Mouse (Mus musculus) neural tube, embryonic 14.5 days (tissue): ENCODE measurements at regions not wholly inside any gene's neighbourhood (a gene's known extent, or its start where the extent isn't known, plus 50 kb on each side); places are given as distances from the start of the nearest gene placed in this dataset.

Source experiments
- ATAC-seq: fragments of 200-750 bp; cut with Nextera tagmentation; 2 replicates; pipeline ENCODE4 v1.8.0; 2017; ENCODE audit warnings: low read depth, mild to moderate bottlenecking, moderate TSS enrichment, moderate library complexity
- H3K27ac ChIP-seq: fragments of 300-500 bp; sonication (generic); 2 replicates; pipeline ENCODE4 v1.5.1; 2014; ENCODE audit warnings: low read depth, mild to moderate bottlenecking, control low read depth, low read length, moderate library complexity, mixed read lengths
- H3K27me3 ChIP-seq: fragments of 300-500 bp; sonication (generic); 2 replicates; pipeline ENCODE4 v1.6.1; 2014; ENCODE audit warnings: low read length; ENCODE audit not compliant: control insufficient read depth, insufficient read depth
- H3K36me3 ChIP-seq: fragments of 300-500 bp; sonication (generic); 2 replicates; pipeline ENCODE4 v1.6.1; 2014; ENCODE audit warnings: low read length, mixed read lengths; ENCODE audit not compliant: control insufficient read depth, insufficient read depth
- H3K4me1 ChIP-seq: fragments of 300-500 bp; sonication (generic); 2 replicates; pipeline ENCODE4 v1.6.1; 2014; ENCODE audit warnings: low read length; ENCODE audit not compliant: control insufficient read depth, insufficient read depth
- H3K4me2 ChIP-seq: fragments of 300-500 bp; sonication (generic); 2 replicates; pipeline ENCODE4 v1.6.1; 2014; ENCODE audit warnings: mild to moderate bottlenecking, low read depth, low read length, control low read depth
- H3K4me3 ChIP-seq: fragments of 300-500 bp; sonication (generic); 2 replicates; pipeline ENCODE4 v1.5.1; 2014; ENCODE audit warnings: low read depth, low read length, control low read depth, mixed read lengths
- H3K9ac ChIP-seq: fragments of 300-500 bp; sonication (generic); replicated peaks from 2 replicates; pipeline ENCODE4 v1.6.1; 2014; ENCODE audit warnings: low read depth, mild to moderate bottlenecking, control low read depth, low read length, mixed read lengths
- H3K9me3 ChIP-seq: fragments of 300-500 bp; sonication (generic); 2 replicates; pipeline ENCODE4 v1.6.1; 2016; ENCODE audit warnings: low read length; ENCODE audit not compliant: control insufficient read depth
- whole genome bisulfite sequencing: fragments of 180-500 bp; shearing (Covaris S2); extraction: QIAGEN DNeasy Blood & Tissue Kit; methylation state at CpG from one replicate; pipeline ENCODE4 v1.1.7; 2014; 5-methylcytosine and 5-hydroxymethylcytosine counted together

DNA sequence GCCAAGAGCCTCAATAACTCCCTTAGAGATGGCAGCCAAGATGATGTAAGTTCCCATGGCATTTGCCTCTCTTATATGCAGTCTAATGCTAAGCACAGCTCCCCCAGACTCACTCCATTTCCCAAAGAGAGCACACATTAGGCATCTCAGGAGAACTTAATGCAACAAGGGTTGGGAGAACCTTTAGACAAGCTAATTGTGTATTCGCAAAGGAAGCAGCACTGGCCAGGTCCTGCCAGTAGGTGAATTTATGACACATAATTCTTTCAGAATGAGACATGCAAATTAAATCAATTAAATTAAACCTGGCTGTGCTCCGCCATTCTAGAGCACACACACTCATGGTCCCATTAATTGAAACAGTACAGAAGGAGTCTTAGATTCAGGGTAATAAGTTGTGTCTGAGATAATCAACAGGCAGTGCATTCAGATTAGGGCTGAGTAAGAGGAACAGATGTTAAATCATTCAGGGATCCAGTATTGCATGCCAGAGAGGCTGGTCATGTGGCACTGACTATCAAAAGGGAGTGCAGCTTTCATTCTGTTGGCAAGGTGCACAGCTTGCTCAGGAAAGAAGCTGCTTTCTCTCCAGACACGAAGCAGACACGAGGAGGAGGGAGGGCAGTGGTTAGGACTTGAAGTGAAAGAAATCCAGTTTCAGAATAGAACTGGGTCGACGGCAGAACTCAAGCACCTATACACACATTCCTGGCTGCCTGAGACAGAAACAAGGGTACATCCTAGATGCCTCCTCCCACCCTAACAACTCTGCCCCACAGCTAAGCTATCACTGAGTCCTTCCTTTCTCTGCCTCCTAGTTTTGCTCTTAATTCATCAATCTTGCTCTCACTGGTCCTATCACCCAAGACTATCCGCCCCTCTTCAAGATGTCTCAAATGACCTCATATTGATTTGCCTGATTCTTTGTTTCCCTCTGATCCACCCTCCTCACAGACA is 630.7 kb upstream of the Adamts9 start:
- peak; percentile 88 for ATAC-seq
- H3K36me3 ChIP-seq = no peaks in the 10 kb centered on the region
- H3K27me3 ChIP-seq = no peaks in the 10 kb centered on the region
- WGBS = 52% methylated on average over 7 of the region's 7 CpGs
- H3K9ac ChIP-seq = no peak overlapping the region
- no peaks in the 10 kb centered on the region for H3K4me1 ChIP-seq
- no peak overlapping the region for H3K4me3 ChIP-seq
- no peaks in the 10 kb centered on the region for H3K9me3 ChIP-seq
- H3K4me2 ChIP-seq = no peak overlapping the region
- no peak overlapping the region for H3K27ac ChIP-seq

DNA sequence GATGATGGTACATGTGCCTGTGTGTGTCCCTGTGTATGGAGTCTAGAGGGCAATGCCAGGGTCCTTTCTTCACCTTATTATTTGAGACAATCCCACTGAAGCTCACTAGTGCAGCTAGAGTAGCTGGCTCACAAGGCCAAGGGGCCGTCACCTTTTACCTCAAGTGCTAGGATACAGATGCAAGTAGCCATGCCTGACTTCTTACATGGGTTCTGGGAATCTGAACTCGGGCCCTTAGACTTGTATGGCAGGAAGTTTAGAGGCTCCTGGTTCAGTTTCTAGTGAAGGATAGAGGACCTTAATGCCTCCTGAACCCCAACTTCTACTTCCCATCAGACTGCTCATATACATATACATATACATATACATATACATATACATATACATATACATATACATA is 626.6 kb upstream of the Adamts9 start:
- no peak for ATAC-seq
- H3K9me3 ChIP-seq = no peaks in the 10 kb centered on the region
- H3K27me3 ChIP-seq = no peaks in the 10 kb centered on the region
- whole genome bisulfite sequencing = 98% methylated on average over 2 of the region's 2 CpGs
- no peak overlapping the region for H3K9ac ChIP-seq
- no peak overlapping the region for H3K4me3 ChIP-seq
- no peaks in the 10 kb centered on the region for H3K36me3 ChIP-seq
- no peak overlapping the region for H3K4me2 ChIP-seq
- no peaks in the 10 kb centered on the region for H3K4me1 ChIP-seq
- no peak overlapping the region for H3K27ac ChIP-seq

DNA sequence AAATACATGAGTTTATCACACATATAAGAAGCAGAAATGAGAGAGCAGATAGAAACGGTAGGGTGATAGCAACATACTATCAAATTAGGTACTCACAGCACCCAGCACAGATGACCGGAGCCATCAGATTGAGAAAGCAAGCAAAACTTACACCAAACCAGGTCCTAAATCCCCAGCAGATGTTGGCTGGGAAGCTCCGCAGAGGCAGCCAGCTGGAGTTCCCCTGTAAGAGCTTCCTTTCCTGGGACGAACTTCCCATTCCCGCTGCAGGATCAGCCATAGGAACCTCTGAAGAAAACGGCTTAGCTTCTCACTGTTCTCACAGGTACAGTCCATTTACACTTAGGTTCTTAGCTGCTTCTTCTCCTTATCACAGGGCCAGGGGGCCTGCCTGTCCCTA is 625.9 kb upstream of the Adamts9 start:
- WGBS = 85% methylated on average over 6 of the region's 6 CpGs
- Histone ChIP-seq H3K27ac (no peak overlapping the region), H3K36me3 (no peaks in the 10 kb centered on the region), H3K27me3 (no peaks in the 10 kb centered on the region), H3K4me2 (no peak overlapping the region), H3K4me3 (no peak overlapping the region), H3K4me1 (no peaks in the 10 kb centered on the region), H3K9ac (no peak overlapping the region), H3K9me3 (no peaks in the 10 kb centered on the region)
- no peak for ATAC-seq

DNA sequence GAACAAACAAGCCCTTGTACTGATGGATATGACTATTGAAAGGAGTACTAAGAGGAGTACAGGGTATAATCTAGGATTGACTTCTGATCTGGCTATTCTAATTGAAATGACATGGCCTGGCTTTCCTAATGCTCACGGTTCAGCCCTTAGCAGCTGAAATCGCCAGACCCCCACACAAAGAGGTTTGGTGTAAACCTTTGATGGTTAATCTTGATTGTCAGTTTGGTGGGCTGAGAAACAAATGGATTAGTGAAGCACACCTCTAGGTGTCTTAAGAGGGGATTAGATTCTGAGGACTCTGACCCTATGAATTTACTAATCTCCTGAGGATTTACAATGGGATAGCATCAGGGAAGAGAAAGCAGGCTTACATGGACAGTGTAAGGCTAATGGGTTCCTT is 623.4 kb upstream of the Adamts9 start:
- H3K36me3 ChIP-seq = no peaks in the 10 kb centered on the region
- H3K27ac ChIP-seq = no peak overlapping the region
- no peaks in the 10 kb centered on the region for H3K4me1 ChIP-seq
- no peaks in the 10 kb centered on the region for H3K27me3 ChIP-seq
- H3K9ac ChIP-seq = no peak overlapping the region
- WGBS = 43% methylated on average over 2 of the region's 2 CpGs
- ATAC-seq = no peak
- no peaks in the 10 kb centered on the region for H3K9me3 ChIP-seq
- H3K4me3 ChIP-seq = no peak overlapping the region
- no peak overlapping the region for H3K4me2 ChIP-seq

DNA sequence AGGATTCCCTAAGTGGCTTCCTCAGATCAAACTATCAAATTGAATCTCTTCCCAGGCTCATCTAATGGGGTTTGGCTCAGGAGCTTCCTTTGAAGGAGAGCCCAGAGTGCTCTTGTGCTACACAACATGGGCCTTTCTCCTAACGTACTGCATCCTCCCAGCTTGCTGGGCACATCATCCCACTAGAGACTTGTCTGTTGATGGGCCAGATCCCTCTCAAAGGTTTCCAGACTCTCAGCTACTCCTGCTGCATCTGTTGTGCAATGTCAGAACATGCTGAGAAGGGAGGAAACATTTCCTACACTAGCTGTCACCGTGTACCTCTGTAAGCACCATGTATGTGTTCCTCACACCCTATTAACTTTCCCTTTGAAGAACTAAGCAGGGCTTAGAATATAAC is 605.0 kb upstream of the Adamts9 start:
- 82% methylated on average over 2 of the region's 2 CpGs for WGBS
- ATAC-seq = no peak
- Histone ChIP-seq H3K27me3 (no peaks in the 10 kb centered on the region), H3K4me2 (no peak overlapping the region), H3K36me3 (no peaks in the 10 kb centered on the region), H3K4me1 (no peaks in the 10 kb centered on the region), H3K4me3 (no peak overlapping the region), H3K9ac (no peak overlapping the region), H3K9me3 (no peaks in the 10 kb centered on the region), H3K27ac (no peak overlapping the region)

DNA sequence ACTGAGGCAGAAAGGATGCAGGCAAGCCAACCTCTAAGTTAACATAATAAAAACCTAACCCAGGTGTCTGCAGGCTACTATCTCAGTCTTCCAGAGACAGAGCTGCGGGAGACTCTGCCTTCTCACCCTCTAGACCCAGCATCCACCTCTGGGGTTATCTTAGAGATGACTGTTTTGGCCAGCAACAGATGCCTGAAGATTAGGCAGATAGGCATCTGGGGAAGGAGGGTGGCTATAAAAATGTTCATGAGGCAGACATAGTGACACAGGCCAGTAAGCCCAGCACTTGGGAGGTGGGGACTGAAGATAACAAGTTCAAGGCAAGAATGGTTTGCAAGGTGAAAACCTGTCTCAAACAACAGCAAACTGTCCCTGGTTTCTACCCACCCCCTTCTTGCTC is 601.0 kb upstream of the Adamts9 start:
- Histone ChIP-seq H3K36me3 (no peaks in the 10 kb centered on the region), H3K27me3 (no peaks in the 10 kb centered on the region), H3K4me1 (no peaks in the 10 kb centered on the region), H3K27ac (no peak overlapping the region), H3K4me3 (no peak overlapping the region), H3K9me3 (no peaks in the 10 kb centered on the region), H3K9ac (no peak overlapping the region), H3K4me2 (no peak overlapping the region)
- no peak for ATAC-seq
- WGBS = 44% methylated on average over 1 of the region's 1 CpGs

DNA sequence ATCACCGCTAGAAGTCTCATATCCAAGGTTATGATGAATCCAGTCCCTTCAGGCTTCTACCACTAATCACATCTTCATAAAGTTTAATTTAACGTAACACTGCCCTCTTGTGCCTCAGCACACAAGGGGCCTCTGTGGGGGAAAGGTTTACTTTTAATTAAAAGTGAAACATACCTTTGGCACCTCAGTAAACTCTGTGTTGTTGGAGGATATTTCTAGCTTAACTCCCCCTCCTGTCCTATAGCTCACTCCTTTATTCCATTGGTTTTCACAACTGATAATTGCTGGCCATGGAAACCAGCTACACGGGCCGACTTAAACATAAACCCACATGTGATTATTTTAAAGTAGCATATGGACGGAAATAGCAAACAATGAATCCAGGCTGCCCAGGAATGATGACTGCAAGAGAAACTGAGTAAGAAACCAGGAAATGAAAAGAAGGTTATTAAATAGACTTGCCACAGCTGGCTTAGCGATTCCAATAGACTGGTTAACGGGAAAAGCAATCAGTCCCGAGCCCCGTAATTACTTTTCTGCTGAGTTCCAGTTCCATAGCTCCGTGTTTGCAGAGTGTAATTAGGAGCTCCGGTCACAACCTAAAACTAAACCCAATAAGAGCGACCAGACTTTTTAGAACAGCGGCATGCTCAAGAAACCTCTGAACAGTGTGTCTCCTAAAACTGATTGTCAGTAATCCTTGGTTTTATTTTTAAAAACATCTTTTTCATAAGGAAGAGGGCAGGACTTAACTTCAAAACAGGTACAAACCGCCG is 600.2 kb upstream of the Adamts9 start:
- Histone ChIP-seq H3K27me3 (no peaks in the 10 kb centered on the region), H3K27ac (no peak overlapping the region), H3K36me3 (no peaks in the 10 kb centered on the region), H3K4me1 (no peaks in the 10 kb centered on the region), H3K4me3 (no peak overlapping the region), H3K9me3 (no peaks in the 10 kb centered on the region), H3K4me2 (no peak overlapping the region), H3K9ac (no peak overlapping the region)
- WGBS = 45% methylated on average over 15 of the region's 15 CpGs
- ATAC-seq = no peak

DNA sequence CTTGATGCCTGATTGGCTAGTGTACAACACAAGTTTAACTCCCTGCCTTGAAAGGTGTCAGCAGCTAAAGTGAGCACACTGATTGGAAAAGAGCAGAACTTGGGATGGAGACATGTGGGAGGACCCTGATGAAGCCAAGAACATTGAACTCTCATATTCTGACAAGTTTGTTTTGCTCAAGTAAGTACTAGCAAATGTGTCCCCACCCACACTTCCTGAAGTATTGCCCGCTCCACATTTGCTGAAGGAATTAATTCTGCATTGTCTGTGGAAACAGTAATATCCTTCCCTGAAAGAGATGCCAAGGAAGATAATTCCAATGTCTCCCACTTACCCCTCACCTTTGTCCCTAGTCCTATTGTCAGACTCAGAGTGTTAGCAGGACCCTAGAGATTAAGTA is 596.3 kb upstream of the Adamts9 start:
- Histone ChIP-seq H3K4me2 (no peak overlapping the region), H3K27me3 (no peaks in the 10 kb centered on the region), H3K4me3 (no peak overlapping the region), H3K36me3 (no peaks in the 10 kb centered on the region), H3K4me1 (no peaks in the 10 kb centered on the region), H3K9ac (no peak overlapping the region), H3K27ac (no peak overlapping the region), H3K9me3 (no peaks in the 10 kb centered on the region)
- 90% methylated on average over 1 of the region's 1 CpGs for WGBS
- ATAC-seq = no peak

DNA sequence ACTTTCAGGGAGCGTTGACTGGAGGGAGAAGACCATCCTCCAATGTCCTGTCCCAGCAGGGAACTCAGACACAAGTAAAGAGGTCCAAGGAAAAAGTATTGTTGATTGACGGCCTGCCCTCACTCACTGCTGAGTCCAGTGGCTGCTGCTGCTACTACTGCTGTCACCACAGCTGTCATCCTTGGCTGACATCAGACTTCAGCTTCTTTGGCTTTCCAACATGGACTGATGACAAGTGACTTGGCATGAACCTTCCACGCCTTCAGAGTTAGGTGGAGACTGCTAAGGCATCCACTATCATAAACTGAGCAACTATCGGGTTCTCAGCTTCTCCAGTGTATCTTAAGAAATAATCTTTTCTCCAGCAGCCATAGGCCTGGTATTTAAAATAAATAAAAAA is 595.9 kb upstream of the Adamts9 start:
- WGBS = 94% methylated on average over 4 of the region's 4 CpGs
- H3K4me3 ChIP-seq = no peak overlapping the region
- H3K27ac ChIP-seq = no peak overlapping the region
- H3K4me1 ChIP-seq = no peaks in the 10 kb centered on the region
- H3K4me2 ChIP-seq = no peak overlapping the region
- no peaks in the 10 kb centered on the region for H3K27me3 ChIP-seq
- no peak overlapping the region for H3K9ac ChIP-seq
- H3K9me3 ChIP-seq = no peaks in the 10 kb centered on the region
- no peaks in the 10 kb centered on the region for H3K36me3 ChIP-seq
- ATAC-seq = no peak
